ENCODE assay signal across 12 mouse cellular contexts in the genomic region with DNA sequence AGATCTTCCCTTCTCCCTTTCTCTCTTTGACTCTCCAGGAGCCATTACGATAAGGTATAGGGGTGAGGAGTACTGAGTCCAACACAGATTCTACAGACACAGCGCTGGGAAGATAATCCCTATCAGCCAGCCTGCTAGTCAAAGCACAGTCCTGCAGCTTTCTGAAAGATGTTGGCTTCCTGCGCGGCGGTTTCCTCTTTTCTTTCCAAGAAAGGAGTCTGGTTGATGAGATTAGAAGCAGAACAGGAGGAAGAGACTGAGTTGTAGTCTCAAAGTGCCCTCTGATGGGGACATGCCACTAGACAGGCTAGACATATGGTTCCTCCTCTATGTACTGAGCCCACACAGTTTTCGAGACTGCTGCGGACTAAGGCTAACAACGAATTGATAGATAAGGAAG. TPM values are rescaled to one million over a fixed set of nuclear protein-coding genes. Genes with fewer than 3 reads are reported as not detected.
DNase-seq lines count a peak whose midpoint lies in the region; ATAC-seq and TF ChIP-seq lines count a peak whose summit lies in the region.
"Had no signal": no experiment of that assay in that cellular context is flagged by ENCODE, and none has a peak within 500 bp of the region (broad histone marks: within the 10 kb centered on the region; RNA-seq: fewer than 3 reads in every experiment).

No protein-coding gene starts in this region.

- no peaks in the 10 kb centered on the region for H3K36me3 ChIP-seq in stomach, postnatal 0 days (ENCODE audit: control insufficient read depth, insufficient read depth, low read length)
- H3K36me3 ChIP-seq in hindbrain, embryonic 13.5 days: no peaks in the 10 kb centered on the region
- H3K36me3 ChIP-seq: neural tube, embryonic 12.5 days had no signal

- H3K4me3 ChIP-seq in cerebellum, adult 2 months (replicated peaks; ENCODE audit: insufficient read depth, low read depth, low read length): no peak overlapping the region
- H3K4me3 ChIP-seq in stomach, postnatal 0 days (ENCODE audit: low read depth, low read length): no peak overlapping the region
- H3K4me3 ChIP-seq in hindbrain, embryonic 13.5 days: no peak overlapping the region
- H3K4me3 ChIP-seq: neural tube, embryonic 12.5 days had no signal

- TF ChIP-seq EP300 in stomach, postnatal 0 days (optimal IDR thresholded peaks at IDR 0.05): no peak

- H3K27ac ChIP-seq in cerebellum, adult 2 months (ENCODE audit: insufficient read depth, low read length): no peak overlapping the region
- H3K27ac ChIP-seq in stomach, postnatal 0 days (replicated peaks): no peak overlapping the region
- no peak overlapping the region for H3K27ac ChIP-seq in hindbrain, embryonic 13.5 days
- H3K27ac ChIP-seq: neural tube, embryonic 12.5 days had no signal

- 49% methylated on average over 8 of the region's 8 CpGs for WGBS in cerebellum, adult 2 months
- 67% methylated on average over 8 of the region's 8 CpGs for WGBS in stomach, postnatal 0 days
- WGBS in hindbrain, embryonic 13.5 days: 89% methylated on average over 8 of the region's 8 CpGs

- H3K9ac ChIP-seq in stomach, postnatal 0 days (ENCODE audit: low read length): no peak overlapping the region
- no peak overlapping the region for H3K9ac ChIP-seq in hindbrain, embryonic 13.5 days
- H3K9ac ChIP-seq: neural tube, embryonic 12.5 days had no signal

- H3K4me1 ChIP-seq in cerebellum, adult 2 months (ENCODE audit: control insufficient read depth, insufficient read depth, low read length): peaks cover 15% of the 10 kb centered on the region
- H3K4me1 ChIP-seq in stomach, postnatal 0 days (replicated peaks; ENCODE audit: control insufficient read depth, insufficient read depth): no peaks in the 10 kb centered on the region
- H3K4me1 ChIP-seq in hindbrain, embryonic 13.5 days (replicated peaks): peaks cover 12% of the 10 kb centered on the region

- peak; percentile 38; the same call in 1 of the 2 replicates for TF ChIP-seq CTCF in cerebellum, adult 2 months (IDR thresholded peaks at IDR 0.05; ENCODE audit: borderline replicate concordance, insufficient read depth, low read depth, low read length)
- peak; percentile 33; the same call in 1 of the 2 replicates for TF ChIP-seq CTCF in stomach, postnatal 0 days (IDR thresholded peaks at IDR 0.05; ENCODE audit: low read depth)

- H3K9me3 ChIP-seq in stomach, postnatal 0 days (ENCODE audit: control insufficient read depth, low read length): no peaks in the 10 kb centered on the region
- no peaks in the 10 kb centered on the region for H3K9me3 ChIP-seq in hindbrain, embryonic 13.5 days
- H3K9me3 ChIP-seq: neural tube, embryonic 12.5 days had no signal

- no peak for ATAC-seq in stomach, postnatal 0 days (ENCODE audit: low FRiP score, low TSS enrichment)
- no peak for ATAC-seq in hindbrain, embryonic 13.5 days (ENCODE audit: low FRiP score)
- ATAC-seq: hindbrain, embryonic 16.5 days; lung, postnatal 0 days had no signal

- intact Hi-C loops in heart, postnatal 36 days (cut with DNase I): no loop called here

- no peak overlapping the region for H3K4me2 ChIP-seq in stomach, postnatal 0 days (replicated peaks; ENCODE audit: low read depth)
- no peak overlapping the region for H3K4me2 ChIP-seq in hindbrain, embryonic 13.5 days
- H3K4me2 ChIP-seq: neural tube, embryonic 12.5 days had no signal

- TF ChIP-seq POLR2A in cerebellum, adult 2 months (IDR thresholded peaks at IDR 0.05; ENCODE audit: borderline replicate concordance, insufficient read depth, low read length): no peak

- no peak for DNase-seq in cerebellum, adult 2 months
- DNase-seq in cerebellum, adult 11 months: no peak
- peak; percentile 13 for DNase-seq in lung, postnatal 36 days
- DNase-seq in lung, postnatal 10 days: no peak
- peak; percentile 7 to 12 for DNase-seq in heart, postnatal 36 days
- DNase-seq in stomach, postnatal 0 days (ENCODE audit: low spot score): no peak
- DNase-seq in gastrocnemius, postnatal 10 days: no peak

- no peaks in the 10 kb centered on the region for H3K27me3 ChIP-seq in cerebellum, adult 2 months (ENCODE audit: control insufficient read depth, insufficient read depth, low read length)
- H3K27me3 ChIP-seq in stomach, postnatal 0 days (ENCODE audit: control insufficient read depth, insufficient read depth, low read length): no peaks in the 10 kb centered on the region
- H3K27me3 ChIP-seq in hindbrain, embryonic 13.5 days: peaks cover 7% of the 10 kb centered on the region; the same call in 1 of the 2 replicates

RNA-seq across cellular contexts. Expression of a gene that starts 6.1 kb away (rescaled TPM):
- 82.6 and 88.6 TPM in 2 replicates for polyA plus RNA-seq in cerebellum, adult 2 months (2012; rRNA removed)
- total RNA-seq in heart, postnatal 36 days (2021): 1 to 10 TPM; 3.3 to 4.8 TPM
- 1.5 and 1.8 TPM in 2 replicates for polyA plus RNA-seq in stomach, postnatal 0 days (2015; fragmentation: Nextera tagmentation; extraction: Ambion mirVana)
- total RNA-seq in gastrocnemius, postnatal 10 days (2021): 1 to 10 TPM; 1.5 to 1.6 TPM
- polyA plus RNA-seq in hindbrain, embryonic 13.5 days (2015; fragmentation: Nextera tagmentation; extraction: Ambion mirVana): 4.3 and 4.9 TPM in 2 replicates

RNA-seq across cellular contexts. Expression of a gene that starts 33.3 kb away (rescaled TPM):
- not detected in 2 replicates for polyA plus RNA-seq in cerebellum, adult 2 months (2012; rRNA removed)
- total RNA-seq in heart, postnatal 36 days (2021): not detected
- not detected in 2 replicates for polyA plus RNA-seq in stomach, postnatal 0 days (2015; fragmentation: Nextera tagmentation; extraction: Ambion mirVana)
- not detected for total RNA-seq in gastrocnemius, postnatal 10 days (2021)
- polyA plus RNA-seq in hindbrain, embryonic 13.5 days (2015; fragmentation: Nextera tagmentation; extraction: Ambion mirVana): not detected in 2 replicates
- total RNA-seq: layer of hippocampus, postnatal 14 days had no signal
- polyA plus RNA-seq: lung, postnatal 0 days; neural tube, embryonic 12.5 days had no signal

Comparison
In these comparisons a context has a peak if more than half of its experiments do, and no peak if none do; other contexts are left out.
1. DNase-seq: peak in lung, postnatal 36 days (single experiment) and heart, postnatal 36 days (2 of 2); none in cerebellum, adult 2 months (0 of 2), cerebellum, adult 11 months (single experiment), lung, postnatal 10 days (single experiment), stomach, postnatal 0 days (single experiment) and gastrocnemius, postnatal 10 days (single experiment).
2. RNA of a gene that starts 6.1 kb away (polyA plus RNA-seq): 82.6 to 88.6 TPM in cerebellum, adult 2 months; 4.3 to 4.9 TPM in hindbrain, embryonic 13.5 days and 1.5 to 1.8 TPM in stomach, postnatal 0 days; every median in the first group is over 10 times any median in the second.